ENCODE assay signal across 16 mouse cellular contexts in the genomic region with DNA sequence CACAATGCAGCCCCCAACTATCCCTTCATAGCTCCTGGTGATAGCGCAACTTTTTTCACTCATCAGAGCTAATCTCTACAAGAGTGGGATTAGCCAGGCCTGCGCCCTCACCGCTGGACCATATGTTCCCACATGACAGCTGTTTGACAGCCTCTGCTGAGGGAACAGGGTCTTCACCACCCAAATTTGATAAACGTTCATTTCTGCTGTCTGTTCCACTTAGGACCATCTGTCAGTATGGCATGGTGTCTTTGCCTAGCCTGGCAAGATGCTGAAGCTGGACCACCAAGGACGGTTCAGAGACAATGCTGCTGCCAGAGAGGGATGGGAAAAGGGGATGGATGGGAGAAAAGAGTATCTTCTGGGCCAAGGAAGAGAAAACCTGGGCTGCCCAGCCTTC.
"Had no signal": no experiment of that assay in that cellular context is flagged by ENCODE, and none has a peak within 500 bp of the region (broad histone marks: within the 10 kb centered on the region; RNA-seq: fewer than 3 reads in every experiment).

No protein-coding gene starts in this region.

- H3K4me3 ChIP-seq: kidney, embryonic 15.5 days; limb, embryonic 12.5 days; limb, embryonic 15.5 days; midbrain, embryonic 12.5 days had no signal

- H3K36me3 ChIP-seq: kidney, embryonic 15.5 days; limb, embryonic 12.5 days; limb, embryonic 15.5 days; midbrain, embryonic 12.5 days had no signal

- H3K4me1 ChIP-seq: limb, embryonic 15.5 days had no signal

- ATAC-seq: liver, postnatal 0 days; lung, postnatal 0 days; midbrain, embryonic 16.5 days had no signal

- H3K27me3 ChIP-seq: kidney, embryonic 15.5 days; limb, embryonic 15.5 days had no signal

- H3K4me2 ChIP-seq: kidney, embryonic 15.5 days; limb, embryonic 12.5 days; limb, embryonic 15.5 days; liver, embryonic 11.5 days; lung, embryonic 14.5 days; midbrain, embryonic 12.5 days had no signal

- DNase-seq: kidney, adult 8-10 months; kidney, postnatal 10 days; kidney, postnatal 36 days; liver, postnatal 0 days; lung, embryonic 14.5 days; thymus, adult 18-20 months; thymus, postnatal 36 days had no signal

- H3K9me3 ChIP-seq: kidney, embryonic 15.5 days; limb, embryonic 12.5 days; limb, embryonic 15.5 days; midbrain, embryonic 12.5 days had no signal

- H3K9ac ChIP-seq: kidney, embryonic 15.5 days; limb, embryonic 12.5 days; limb, embryonic 15.5 days; liver, embryonic 14.5 days; liver, postnatal 0 days; lung, embryonic 14.5 days; midbrain, embryonic 12.5 days had no signal

- H3K27ac ChIP-seq: kidney, embryonic 15.5 days; limb, embryonic 12.5 days; limb, embryonic 15.5 days; liver, embryonic 14.5 days; macrophage; midbrain, embryonic 12.5 days had no signal
